Mouse (Mus musculus) erythroblast, embryonic 14.5 days (primary cell): ENCODE measurements at regions not wholly inside any gene's neighbourhood (a gene's known extent, or its start where the extent isn't known, plus 50 kb on each side); places are given as distances from the start of the nearest gene placed in this dataset.

ENCODE experiments used
- H3K27me3 ChIP-seq: 2 replicates; pipeline ENCODE4 v1.6.1; 2012; ENCODE audit warnings: inconsistent platforms; ENCODE audit not compliant: control insufficient read depth
- H3K36me3 ChIP-seq: 2 replicates; pipeline ENCODE4 v1.6.1; 2012; ENCODE audit warnings: mild to moderate bottlenecking, inconsistent platforms; ENCODE audit not compliant: control insufficient read depth
- H3K4me1 ChIP-seq: 2 replicates; pipeline ENCODE4 v1.6.1; 2012; ENCODE audit warnings: inconsistent platforms; ENCODE audit not compliant: control insufficient read depth
- H3K4me3 ChIP-seq: replicated peaks from 2 replicates; pipeline ENCODE3; 2012; ENCODE audit warnings: moderate library complexity, mild to moderate bottlenecking, inconsistent platforms
- H3K9me3 ChIP-seq: 2 replicates; pipeline ENCODE4 v1.6.1; 2012; ENCODE audit warnings: low read length, inconsistent platforms, mixed read lengths; ENCODE audit not compliant: control insufficient read depth
- GATA1 ChIP-seq: IDR thresholded peaks from 2 replicates; pipeline ENCODE4 v1.6.1; 2012; ENCODE audit warnings: low read length, inconsistent platforms, mixed read lengths
- TAL1 ChIP-seq: IDR thresholded peaks from 3 replicates; pipeline ENCODE4 v1.6.1; 2012; ENCODE audit warnings: low read length, inconsistent platforms, mixed read lengths

GRCm38 (mm10) chr6:99986449-99986848 lies 260.3 kb upstream of the Prok2 start:
- H3K4me3 ChIP-seq: no peak overlapping the region
- H3K36me3 ChIP-seq: no peaks in the 10 kb centered on the region
- H3K4me1 ChIP-seq: no peaks in the 10 kb centered on the region
- peaks cover 10% of the 10 kb centered on the region for H3K27me3 ChIP-seq
- H3K9me3 ChIP-seq: no peaks in the 10 kb centered on the region
- TF ChIP-seq TAL1 (no peak), GATA1 (no peak)

GRCm38 (mm10) chr6:99985322-99985721 lies 259.1 kb upstream of the Prok2 start:
- no peaks in the 10 kb centered on the region for H3K4me1 ChIP-seq
- H3K36me3 ChIP-seq: no peaks in the 10 kb centered on the region
- H3K9me3 ChIP-seq: no peaks in the 10 kb centered on the region
- H3K4me3 ChIP-seq: no peak overlapping the region
- peaks cover 10% of the 10 kb centered on the region for H3K27me3 ChIP-seq
- TF ChIP-seq TAL1: no peak
- TF ChIP-seq GATA1: no peak

- no peaks in the 10 kb centered on the region for H3K4me1 ChIP-seq
- TF ChIP-seq GATA1 (no peak), TAL1 (no peak)
- H3K4me3 ChIP-seq: no peak overlapping the region
- H3K36me3 ChIP-seq: no peaks in the 10 kb centered on the region
- H3K9me3 ChIP-seq: no peaks in the 10 kb centered on the region
- H3K27me3 ChIP-seq: peaks cover 10% of the 10 kb centered on the region
Observed at GRCm38 (mm10) chr6:99984856-99985224, 258.6 kb upstream of the Prok2 start.

GRCm38 (mm10) chr6:99984057-99984855 lies 258.1 kb upstream of the Prok2 start:
- Histone ChIP-seq H3K4me3 (no peak overlapping the region), H3K9me3 (no peaks in the 10 kb centered on the region), H3K36me3 (no peaks in the 10 kb centered on the region), H3K27me3 (peaks cover 10% of the 10 kb centered on the region), H3K4me1 (no peaks in the 10 kb centered on the region)
- no peak for TF ChIP-seq GATA1
- no peak for TF ChIP-seq TAL1

- Histone ChIP-seq H3K4me3 (no peak overlapping the region), H3K4me1 (no peaks in the 10 kb centered on the region), H3K27me3 (peaks cover 2% of the 10 kb centered on the region), H3K36me3 (no peaks in the 10 kb centered on the region), H3K9me3 (no peaks in the 10 kb centered on the region)
- TF ChIP-seq GATA1 (no peak), TAL1 (no peak)
Observed at GRCm38 (mm10) chr6:99979614-99980013, 253.4 kb upstream of the Prok2 start.

GRCm38 (mm10) chr6:99978164-99978746 lies 252.1 kb upstream of the Prok2 start:
- no peaks in the 10 kb centered on the region for H3K4me1 ChIP-seq
- TF ChIP-seq TAL1 (no peak), GATA1 (no peak)
- no peak overlapping the region for H3K4me3 ChIP-seq
- H3K9me3 ChIP-seq: no peaks in the 10 kb centered on the region
- no peaks in the 10 kb centered on the region for H3K27me3 ChIP-seq
- H3K36me3 ChIP-seq: no peaks in the 10 kb centered on the region

GRCm38 (mm10) chr6:99976144-99976543 lies 250.0 kb upstream of the Prok2 start:
- Histone ChIP-seq H3K9me3 (no peaks in the 10 kb centered on the region), H3K27me3 (no peaks in the 10 kb centered on the region), H3K4me3 (no peak overlapping the region), H3K36me3 (no peaks in the 10 kb centered on the region), H3K4me1 (no peaks in the 10 kb centered on the region)
- TF ChIP-seq TAL1: no peak
- TF ChIP-seq GATA1: no peak

GRCm38 (mm10) chr6:99975486-99975885 lies 249.3 kb upstream of the Prok2 start:
- no peak for TF ChIP-seq GATA1
- no peak for TF ChIP-seq TAL1
- no peaks in the 10 kb centered on the region for H3K9me3 ChIP-seq

GRCm38 (mm10) chr6:99974464-99974863 lies 248.3 kb upstream of the Prok2 start:
- no peak for TF ChIP-seq TAL1
- no peak for TF ChIP-seq GATA1
- Histone ChIP-seq H3K36me3 (no peaks in the 10 kb centered on the region), H3K9me3 (no peaks in the 10 kb centered on the region), H3K27me3 (no peaks in the 10 kb centered on the region), H3K4me1 (no peaks in the 10 kb centered on the region), H3K4me3 (no peak overlapping the region)

More at GRCm38 (mm10) chr6:99975486-99975885, 249.3 kb upstream of the Prok2 start:
- Histone ChIP-seq H3K36me3 (no peaks in the 10 kb centered on the region), H3K4me1 (no peaks in the 10 kb centered on the region), H3K27me3 (no peaks in the 10 kb centered on the region), H3K4me3 (no peak overlapping the region)
